Mouse (Mus musculus) forelimb bud, embryonic 11.5 days (tissue): ENCODE results near the gene Ifi211.
A peak's percentile ranks its signal among the peaks of the same experiment; 100 is the strongest.
"Not testable (repeated sequence)": the region's sequence is repeated elsewhere in the genome, so short reads cannot be mapped to it uniquely, and the experiment has no call there.

Source experiments
- DNase-seq: peaks from one replicate; pipeline ENCODE4 v3.0.0-alpha.2; 2012; ENCODE audit warnings: low read depth, low spot score

Gene Ifi211

GRCm38 (mm10) chr1:173879225-173879987, 33.4 kb downstream of the Ifi211 start:
- not testable (repeated sequence) for DNase-seq

DNA sequence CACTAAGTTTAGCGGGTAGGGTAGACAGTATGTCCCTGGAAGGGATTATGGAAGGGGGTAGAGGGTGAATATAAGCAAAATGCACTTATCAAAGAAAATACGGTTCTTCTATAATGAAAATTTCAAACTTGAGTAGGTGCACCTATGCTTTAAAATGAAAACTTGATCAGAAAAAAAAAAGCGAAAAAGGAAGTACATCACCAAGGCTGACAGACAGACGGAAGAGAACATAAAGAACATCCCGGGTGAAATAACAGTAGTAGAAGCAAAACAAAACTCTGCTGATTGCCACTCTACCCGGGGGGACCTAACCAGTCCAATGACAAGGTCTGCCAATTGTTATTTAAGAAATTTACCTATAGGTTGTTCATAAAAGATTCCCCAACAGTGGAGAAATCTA, 34.6 kb downstream of the Ifi211 start:
- DNase-seq: not testable (repeated sequence)

DNA sequence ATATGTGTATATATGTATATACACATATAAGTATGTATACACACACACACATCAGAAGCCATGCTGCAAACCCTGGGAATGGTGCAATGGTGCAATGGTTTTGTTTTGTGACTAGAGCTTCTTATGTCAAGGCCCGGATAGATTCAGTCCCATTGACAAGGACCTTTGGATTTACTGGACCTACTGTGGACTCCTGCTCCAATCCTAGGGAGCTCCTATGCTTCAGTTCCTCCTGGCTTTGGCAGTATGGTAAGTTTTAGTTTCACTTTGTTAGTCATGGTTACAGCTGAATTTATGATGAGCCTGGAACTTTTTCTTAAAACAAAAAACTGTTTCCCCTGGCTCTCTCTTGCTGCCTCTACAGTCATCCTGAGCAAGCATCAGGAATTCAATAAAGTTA, 35.7 kb downstream of the Ifi211 start:
- not testable (repeated sequence) for DNase-seq

GRCm38 (mm10) chr1:173868586-173868985, 44.3 kb downstream of the Ifi211 start:
- DNase-seq: not testable (repeated sequence)

DNA sequence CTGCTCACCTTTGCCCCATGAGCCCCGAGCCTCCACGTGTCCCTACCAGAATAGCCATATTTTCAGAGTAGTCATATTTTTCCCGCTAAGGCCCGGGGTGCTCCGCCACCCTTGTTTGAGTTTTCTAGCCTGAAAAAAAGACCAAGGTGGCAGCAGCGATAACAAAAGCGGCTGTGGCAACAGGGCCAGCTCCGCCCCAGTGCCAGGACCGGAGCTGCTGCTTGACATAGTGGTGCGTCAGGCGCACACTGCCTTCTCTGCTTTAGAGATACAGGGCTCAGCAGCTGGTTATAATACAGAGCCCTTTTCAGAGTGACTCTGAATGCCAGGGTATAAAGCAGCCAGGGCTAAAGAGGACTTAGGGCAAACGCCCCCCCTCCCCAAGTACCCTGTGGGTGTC, 46.3 kb downstream of the Ifi211 start:
- no peak for DNase-seq

- DNase-seq: peak; percentile 2
Measured at GRCm38 (mm10) chr1:173853711-173854110, 59.1 kb downstream of the Ifi211 start.

DNA sequence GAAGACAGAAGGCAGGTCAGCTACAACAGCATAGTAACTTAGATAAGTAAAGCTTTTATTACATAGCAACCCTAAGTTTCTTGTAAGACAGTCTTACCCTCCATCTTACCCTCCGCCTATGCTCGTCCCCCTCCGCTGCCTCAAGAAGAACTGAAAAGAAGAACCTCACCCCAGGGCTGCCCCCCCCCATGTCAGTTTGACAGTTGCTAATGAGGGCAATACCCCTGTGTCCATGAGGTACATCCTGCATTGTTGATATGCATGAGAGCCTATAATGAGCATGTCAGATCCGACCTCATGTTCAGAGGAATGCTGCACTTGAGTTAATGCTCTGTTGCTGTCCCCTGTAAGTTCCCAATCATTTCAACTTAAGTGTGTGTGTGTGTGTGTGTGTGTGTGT, 60.0 kb downstream of the Ifi211 start:
- DNase-seq: not testable (repeated sequence)
